Mouse (Mus musculus) retina, postnatal 1 day (tissue): ENCODE measurements around the gene Psma5.

Experiments used
- DNase-seq: peaks from one replicate; pipeline ENCODE4 v3.0.0-alpha.2; 2012

Psma5 gene

DNA sequence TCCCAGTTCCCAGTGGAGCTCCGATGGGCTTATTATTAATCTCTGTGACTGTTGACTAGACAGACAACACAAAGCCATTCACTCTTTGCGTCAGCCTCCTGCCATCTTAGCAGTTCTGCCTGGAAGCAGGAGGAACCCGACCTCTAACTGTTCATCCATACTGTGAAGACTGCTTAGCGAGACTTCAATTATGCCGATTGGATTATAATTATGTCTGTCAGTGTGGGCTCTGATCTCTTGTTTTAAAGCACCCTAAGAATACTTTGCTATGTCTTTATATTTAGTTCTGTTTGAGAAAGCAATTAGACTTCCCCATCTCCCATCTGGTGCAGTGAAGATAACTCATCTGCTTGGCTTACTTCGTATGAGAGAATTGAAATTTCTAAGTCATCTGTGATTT is 50.8 kb downstream of the Psma5 start:
- no peak for DNase-seq

DNA sequence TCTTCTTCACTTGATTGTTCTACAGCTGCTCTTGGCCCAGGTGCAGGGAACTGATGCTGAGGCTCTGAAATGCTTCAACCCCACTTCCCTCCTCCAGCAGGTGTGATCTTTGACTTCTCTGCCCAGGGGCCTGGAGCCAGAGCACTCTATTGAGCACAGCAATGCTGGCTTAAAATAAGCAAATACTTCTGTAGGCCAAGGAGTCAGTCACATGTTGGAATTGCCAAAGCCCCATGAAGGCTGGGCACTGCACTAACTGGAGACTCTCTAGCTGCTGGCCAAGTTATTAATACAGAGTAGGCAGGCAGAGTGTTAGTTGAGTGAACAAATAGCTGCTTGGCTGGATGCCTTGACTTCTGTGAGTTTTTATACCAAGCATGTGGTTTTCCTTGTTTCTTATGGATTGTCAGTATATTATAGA is 54.2 kb downstream of the Psma5 start:
- DNase-seq, result no peak

DNA sequence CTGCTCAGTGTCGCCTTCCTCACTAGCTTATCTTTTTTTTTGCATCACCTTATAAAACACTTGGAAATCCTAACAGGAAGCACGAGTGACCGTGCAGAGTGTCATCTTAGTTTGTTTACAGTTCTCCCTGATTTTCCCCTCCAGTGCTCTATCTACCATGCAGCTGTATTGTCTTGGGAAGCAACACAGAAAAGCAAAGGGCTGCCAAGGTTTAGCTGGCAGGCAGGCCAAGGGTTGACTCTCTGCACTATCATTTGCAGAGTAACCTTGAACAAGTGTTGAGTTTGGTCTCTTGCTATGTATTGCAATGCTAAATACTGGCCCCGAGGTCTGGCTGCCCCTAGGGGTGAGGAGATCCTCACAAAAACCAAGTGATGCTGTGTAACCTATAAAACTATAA is 55.0 kb downstream of the Psma5 start:
- no peak for DNase-seq

DNA sequence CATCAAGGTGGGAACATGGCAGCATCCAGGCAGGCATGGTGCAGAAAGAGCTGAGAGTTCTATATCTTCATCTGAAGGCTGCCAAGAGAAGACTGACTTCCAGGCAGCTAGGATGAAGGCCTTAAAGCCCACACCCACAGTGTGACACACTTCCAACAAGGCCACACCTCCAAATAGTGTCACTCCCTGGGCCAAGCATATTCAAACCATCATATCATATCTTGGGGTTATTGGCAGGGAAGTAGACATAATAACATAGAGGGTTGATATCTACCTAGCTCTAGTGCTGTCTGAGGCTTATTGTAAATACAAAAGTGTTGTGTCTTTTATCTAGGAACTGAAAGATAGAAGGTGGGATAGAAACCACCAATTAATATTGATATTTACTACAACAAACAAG is 55.7 kb downstream of the Psma5 start:
- no peak for DNase-seq

DNA sequence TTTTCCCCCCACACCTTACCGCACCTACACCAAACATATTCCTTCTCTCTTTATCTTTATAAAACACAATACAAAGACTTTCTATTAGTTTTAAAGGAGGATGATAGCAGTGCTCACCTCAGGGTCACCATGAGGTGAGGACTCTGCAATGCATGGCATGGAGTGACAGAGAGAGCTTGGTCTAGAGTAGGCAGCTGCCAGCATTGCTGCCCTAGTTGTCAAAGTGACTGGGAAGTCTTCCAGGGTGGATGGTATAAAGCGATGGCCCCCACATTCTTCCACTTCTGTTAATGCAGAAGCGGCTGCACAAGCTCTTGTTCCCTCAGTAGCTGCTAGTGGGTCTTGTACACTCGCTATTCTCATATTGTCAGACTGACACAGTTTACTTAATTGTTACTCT is 56.4 kb downstream of the Psma5 start:
- no peak for DNase-seq

DNA sequence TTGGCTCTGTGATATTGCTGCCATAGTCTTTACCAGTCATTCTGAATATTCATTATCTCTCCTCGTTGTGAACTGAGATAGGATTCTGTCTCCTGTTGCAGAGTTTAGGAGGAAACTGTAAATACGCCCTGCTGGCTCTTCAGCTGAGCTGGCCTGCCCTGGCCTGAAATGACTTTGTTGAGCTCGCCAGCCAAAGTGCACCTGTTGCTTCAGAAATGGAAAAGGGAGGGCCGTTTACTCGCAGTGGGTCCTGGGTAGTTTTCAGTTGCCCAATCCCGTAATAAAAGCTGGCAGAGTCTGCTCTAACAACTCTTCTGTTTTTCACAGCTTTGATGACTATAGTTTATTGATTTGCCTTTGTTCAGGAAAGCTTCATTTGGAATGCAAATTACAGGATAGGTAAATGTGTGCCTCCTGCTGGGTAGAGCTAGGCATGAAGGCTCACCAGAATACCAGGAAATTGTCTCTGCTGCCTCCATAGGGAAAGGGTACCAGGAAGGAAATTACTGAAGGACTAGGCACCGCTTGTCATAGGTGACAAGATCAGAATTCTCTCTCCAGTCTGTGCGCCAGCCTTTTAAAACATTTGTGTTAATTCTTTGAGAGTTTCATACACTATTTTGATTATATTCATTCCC is 57.4 kb downstream of the Psma5 start:
- no peak for DNase-seq

DNA sequence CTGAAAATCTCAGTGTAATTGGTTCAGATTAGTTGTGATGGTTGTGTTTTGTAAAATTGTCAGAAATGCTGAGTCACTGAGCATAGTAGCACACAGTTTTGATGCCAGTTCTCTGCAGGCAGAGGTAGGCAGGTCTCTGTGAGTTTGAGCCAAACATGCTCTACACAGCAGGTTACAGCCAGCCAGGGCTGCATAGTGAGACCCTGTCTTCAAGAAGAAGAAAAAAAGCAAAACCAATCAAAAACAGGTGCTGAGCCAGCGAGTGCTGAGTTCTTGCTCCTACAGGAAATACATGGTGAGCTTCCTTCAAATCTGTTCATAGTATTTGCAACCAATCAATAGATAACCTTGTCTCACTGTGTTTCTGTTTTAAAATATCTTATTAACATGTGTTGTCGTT is 61.8 kb downstream of the Psma5 start:
- DNase-seq, result no peak

DNA sequence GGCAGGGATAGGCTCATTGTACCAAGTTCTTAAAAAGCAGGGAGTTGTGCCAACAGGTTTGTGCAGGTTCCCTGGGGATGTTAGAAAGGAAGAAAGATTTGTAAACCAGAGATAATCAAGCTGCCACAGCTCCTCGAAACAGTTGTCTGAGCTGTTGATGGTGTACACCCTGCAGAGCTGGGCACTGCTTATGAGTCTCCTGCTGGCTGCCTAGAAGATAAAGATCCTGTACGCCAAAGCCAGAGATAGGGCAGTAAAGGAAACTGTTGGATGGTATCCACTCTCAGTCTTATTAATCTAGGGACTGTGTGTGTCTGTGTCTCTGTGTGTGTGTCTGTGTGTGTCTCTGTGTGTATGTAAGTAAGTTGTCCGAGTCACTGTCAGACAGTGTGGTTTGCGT is 64.9 kb downstream of the Psma5 start:
- no peak for DNase-seq

DNA sequence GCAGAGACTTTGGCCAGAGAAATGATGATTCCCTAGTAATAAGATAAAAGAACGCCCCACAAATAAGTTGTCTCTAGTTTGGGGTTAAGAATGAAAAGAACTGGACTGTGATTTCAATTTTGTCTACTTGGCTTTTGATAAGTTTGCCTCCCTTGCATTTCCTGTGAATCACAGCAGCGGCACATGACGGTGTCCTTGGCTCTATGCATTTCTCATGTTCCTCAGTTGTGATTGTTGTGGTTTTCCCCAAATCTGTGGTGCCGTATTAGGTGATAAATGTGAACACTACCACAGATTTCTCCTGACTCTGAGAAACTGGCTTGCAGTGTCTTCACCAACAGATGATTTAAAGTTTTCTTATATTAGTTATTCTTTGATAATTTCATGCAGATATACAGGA is 65.4 kb downstream of the Psma5 start:
- no peak for DNase-seq

DNA sequence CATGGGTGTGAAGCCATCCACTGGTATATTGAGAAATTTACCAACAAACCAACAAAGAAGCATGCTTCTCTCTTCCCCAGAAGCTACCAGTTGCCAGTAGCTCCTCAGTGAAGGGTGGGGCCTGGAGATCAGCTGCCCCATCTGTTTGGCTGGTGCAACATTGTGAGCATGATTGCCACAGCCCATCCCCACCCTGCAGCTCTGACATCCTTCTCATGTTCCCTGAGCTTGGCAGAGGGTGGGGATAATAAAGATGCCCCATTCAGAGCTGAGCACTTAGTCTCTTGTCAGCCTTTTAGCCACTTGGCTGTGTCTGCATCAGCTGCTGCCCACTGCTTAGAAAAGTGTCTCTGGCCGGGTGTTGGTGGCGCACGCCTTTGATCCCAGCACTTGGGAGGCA is 66.2 kb downstream of the Psma5 start:
- no peak for DNase-seq

DNA sequence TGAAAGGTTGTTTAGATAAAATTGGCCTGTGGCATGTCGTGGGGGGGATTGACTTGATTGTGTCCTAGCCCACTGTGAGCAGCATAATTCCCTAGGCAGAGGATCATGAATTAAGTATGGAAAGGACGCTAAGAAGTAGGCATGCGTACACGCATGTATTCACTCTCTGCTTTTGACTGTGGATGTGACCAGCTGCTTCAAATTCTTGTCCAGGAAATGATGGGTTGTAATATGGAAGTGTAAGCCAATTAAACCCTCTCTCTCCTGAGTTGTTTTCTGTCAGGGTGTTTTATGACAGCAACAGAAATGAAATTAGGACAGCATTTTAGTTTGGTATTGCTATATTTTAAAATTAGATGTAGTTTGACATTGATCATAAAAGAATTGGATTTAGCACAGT is 68.1 kb downstream of the Psma5 start:
- DNase-seq, result no peak

DNA sequence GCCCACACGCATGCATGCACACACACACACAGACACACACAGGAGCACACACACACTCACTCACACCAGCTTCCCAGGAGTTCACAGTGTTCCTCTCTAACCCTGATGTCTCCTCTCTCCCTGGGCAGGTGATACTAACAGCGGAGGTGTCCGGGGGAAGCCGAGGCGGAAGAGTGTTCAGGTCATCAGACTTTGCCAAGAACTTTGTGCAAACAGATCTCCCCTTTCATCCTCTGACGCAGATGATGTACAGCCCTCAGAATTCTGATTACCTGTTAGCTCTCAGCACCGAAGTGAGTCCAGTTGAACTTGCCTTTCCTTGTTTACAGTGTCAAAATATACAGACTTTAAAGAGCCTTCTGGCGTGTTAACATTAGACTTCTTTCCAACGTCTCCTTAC is 68.8 kb downstream of the Psma5 start:
- DNase-seq, result no peak

DNA sequence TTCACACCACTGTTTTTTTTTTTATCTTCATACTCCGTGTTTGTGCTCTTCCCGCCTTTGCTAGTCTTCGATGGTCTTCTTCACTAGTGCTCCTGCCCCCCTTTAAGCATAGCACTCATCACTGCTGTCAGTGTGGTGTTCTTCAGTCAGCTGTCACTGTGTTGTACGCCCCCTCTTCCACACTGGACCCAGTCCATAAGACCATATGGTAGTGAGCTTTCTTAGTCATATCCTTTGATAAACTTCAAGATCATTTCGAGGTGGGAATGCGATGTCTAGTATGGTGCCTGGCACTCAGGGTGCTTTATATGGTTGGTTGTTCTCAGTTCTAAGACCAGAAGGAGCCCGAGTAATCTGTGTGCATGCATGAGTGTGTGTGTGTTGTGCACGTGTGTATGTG is 70.5 kb downstream of the Psma5 start:
- DNase-seq, result no peak

DNA sequence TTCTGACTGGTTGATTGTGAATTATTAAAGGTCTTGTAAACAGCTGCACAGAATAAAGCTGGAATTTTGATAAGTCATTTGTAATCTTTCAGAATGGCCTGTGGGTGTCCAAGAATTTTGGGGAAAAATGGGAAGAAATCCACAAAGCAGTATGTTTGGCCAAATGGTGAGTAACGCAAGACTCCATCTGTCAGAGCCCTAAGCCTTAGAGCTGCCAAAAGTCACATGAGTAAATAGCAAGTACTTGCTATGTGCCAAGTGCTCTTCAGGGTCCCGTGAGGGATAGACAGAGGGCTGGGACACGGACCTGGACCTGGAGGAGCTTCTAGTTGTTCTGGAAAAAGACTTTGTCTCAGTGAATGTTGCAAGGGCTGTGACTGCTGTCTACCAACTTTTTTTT is 71.2 kb downstream of the Psma5 start:
- DNase-seq, result no peak

DNA sequence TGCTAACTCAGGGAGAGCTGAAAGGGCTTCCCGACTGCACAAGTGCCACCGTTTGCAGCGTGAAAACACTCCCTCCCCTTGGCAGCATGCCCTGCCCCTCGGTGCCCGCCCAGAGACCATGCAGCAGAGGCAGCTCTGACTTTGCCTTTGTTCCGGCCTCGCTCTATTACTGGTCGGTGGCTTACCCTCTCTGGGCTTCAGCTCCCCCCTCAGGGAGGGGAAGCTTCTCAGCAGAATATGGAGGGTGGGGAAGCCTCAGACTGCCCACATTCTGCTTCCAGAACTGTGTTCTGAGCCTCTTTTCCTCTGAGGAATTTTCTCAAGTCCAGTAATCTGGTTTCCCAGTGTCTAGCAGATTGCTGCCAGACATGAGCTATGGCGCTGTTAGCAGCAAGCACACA is 71.7 kb downstream of the Psma5 start:
- DNase-seq, result no peak
